Mouse (Mus musculus): ENCODE measurements around the gene Tmem100.

Gene Tmem100

GRCm38 (mm10) chr11:90029841-90030398 is at the start of gene Tmem100:
TSS of gene Tmem100 (plus strand) at chr11:90030348.
- no peak for DNase-seq (ENCODE audit: low spot score)

- no peak for DNase-seq (ENCODE audit: low spot score)
These were observed 47.2 kb upstream of the Tmem100 start for GRCm38 (mm10) chr11:89982918-89983317.

GRCm38 (mm10) chr11:89984436-89984835 is 45.7 kb upstream of the Tmem100 start:
- no peak for DNase-seq (ENCODE audit: low spot score)

- no peak for DNase-seq (ENCODE audit: low spot score)
These were observed 44.7 kb upstream of the Tmem100 start for GRCm38 (mm10) chr11:89985200-89986187.

- no peak for DNase-seq (ENCODE audit: low spot score)
These were observed 43.6 kb upstream of the Tmem100 start for GRCm38 (mm10) chr11:89986516-89986915.

- DNase-seq (ENCODE audit: low spot score), result no peak
These were observed 41.1 kb upstream of the Tmem100 start for GRCm38 (mm10) chr11:89988936-89989589.

- no peak for DNase-seq (ENCODE audit: low spot score)
These were observed 38.5 kb upstream of the Tmem100 start for GRCm38 (mm10) chr11:89991661-89992060.

GRCm38 (mm10) chr11:89994706-89995105 is 35.4 kb upstream of the Tmem100 start:
- DNase-seq (ENCODE audit: low spot score), result no peak

GRCm38 (mm10) chr11:89995596-89995995 is 34.6 kb upstream of the Tmem100 start:
- no peak for DNase-seq (ENCODE audit: low spot score)

GRCm38 (mm10) chr11:89996406-89996805 is 33.7 kb upstream of the Tmem100 start:
- no peak for DNase-seq (ENCODE audit: low spot score)

GRCm38 (mm10) chr11:89996856-89997255 is 33.3 kb upstream of the Tmem100 start:
- DNase-seq (ENCODE audit: low spot score), result no peak

GRCm38 (mm10) chr11:89998996-89999770 is 31.0 kb upstream of the Tmem100 start:
- DNase-seq (ENCODE audit: low spot score), result no peak

GRCm38 (mm10) chr11:90000666-90001065 is 29.5 kb upstream of the Tmem100 start:
- no peak for DNase-seq (ENCODE audit: low spot score)

- DNase-seq (ENCODE audit: low spot score), result no peak
These were observed 28.5 kb upstream of the Tmem100 start for GRCm38 (mm10) chr11:90001396-90002230.

- peak; percentile 85 for DNase-seq (ENCODE audit: low spot score)
These were observed 27.7 kb upstream of the Tmem100 start, which contains the start of gene Pctp for GRCm38 (mm10) chr11:90002231-90002986. TSS of gene Pctp (minus strand) at chr11:90002894.

- no peak for DNase-seq (ENCODE audit: low spot score)
These were observed 27.2 kb upstream of the Tmem100 start for GRCm38 (mm10) chr11:90002987-90003348.

GRCm38 (mm10) chr11:90003386-90003785 is 26.8 kb upstream of the Tmem100 start:
- no peak for DNase-seq (ENCODE audit: low spot score)

- no peak for DNase-seq (ENCODE audit: low spot score)
These were observed 24.0 kb upstream of the Tmem100 start for GRCm38 (mm10) chr11:90006111-90006510.

- DNase-seq (ENCODE audit: low spot score), result no peak
These were observed 22.2 kb upstream of the Tmem100 start for GRCm38 (mm10) chr11:90007791-90008531.

GRCm38 (mm10) chr11:90013657-90014056 is 16.5 kb upstream of the Tmem100 start:
- no peak for DNase-seq (ENCODE audit: low spot score)

Measured in testis, postnatal 14 days (tissue).